Mouse (Mus musculus): Measurements from ENCODE around the gene Ccdc167.

Gene Ccdc167

DNA sequence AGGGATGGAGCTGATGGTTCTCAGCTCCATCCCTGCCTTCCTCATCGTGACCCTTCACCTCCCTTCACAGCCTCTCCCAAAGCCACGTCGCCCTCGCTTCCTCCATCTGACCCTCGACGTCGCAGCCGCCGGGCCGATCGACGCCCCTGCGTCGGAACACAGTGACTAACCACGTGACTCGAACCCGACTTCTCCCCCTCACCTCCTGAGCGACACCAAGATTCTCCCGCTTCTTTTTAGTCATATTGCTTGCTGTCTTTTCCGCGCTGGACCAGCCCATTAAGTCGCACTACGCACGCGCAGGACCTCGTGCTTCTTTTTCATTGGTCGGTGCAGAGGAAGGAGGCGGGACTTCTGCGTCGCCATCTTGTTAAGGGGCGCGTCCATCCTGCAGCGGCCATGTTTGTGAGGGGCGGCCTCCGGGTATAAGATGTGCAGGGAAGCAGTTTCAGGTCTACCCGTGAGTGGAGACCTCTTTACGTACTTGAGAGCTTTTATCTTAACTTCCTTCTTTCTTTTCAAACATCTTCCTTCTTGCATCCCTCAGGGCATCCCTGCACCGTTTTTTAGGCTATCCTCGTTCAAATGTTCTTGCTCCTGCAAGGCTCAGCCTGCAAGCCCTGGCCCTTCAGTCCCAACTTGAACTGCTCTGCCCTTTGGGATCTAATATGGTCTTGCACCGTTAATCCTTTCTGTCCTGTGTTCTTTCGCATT, at the start of gene Ccdc167:
Ccdc167 (minus strand) TSS at position 313 of the 714 bp plus-strand sequence.
- DNase-seq, result peak; percentile 95 to 98

DNA sequence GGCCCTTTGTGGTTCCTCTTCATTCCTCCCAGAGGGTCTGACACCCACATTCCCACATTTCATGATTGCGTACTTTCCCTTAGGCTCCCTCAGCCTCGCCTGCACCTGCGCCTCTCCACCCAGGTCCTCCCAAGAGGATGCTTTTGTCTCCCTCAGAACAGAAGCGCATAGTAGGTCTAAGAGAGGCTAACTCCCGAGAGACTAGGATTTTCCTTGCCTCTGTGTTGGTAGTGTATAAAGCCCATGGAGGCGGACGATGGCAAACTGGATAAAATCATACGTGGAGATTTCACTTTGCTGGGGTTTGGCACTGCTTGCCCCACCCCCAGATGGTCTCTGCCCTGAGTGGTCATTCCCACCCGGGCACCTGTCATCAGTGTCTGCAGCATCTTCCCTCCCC, 48.5 kb upstream of the Ccdc167 start:
- DNase-seq, result no peak

DNA sequence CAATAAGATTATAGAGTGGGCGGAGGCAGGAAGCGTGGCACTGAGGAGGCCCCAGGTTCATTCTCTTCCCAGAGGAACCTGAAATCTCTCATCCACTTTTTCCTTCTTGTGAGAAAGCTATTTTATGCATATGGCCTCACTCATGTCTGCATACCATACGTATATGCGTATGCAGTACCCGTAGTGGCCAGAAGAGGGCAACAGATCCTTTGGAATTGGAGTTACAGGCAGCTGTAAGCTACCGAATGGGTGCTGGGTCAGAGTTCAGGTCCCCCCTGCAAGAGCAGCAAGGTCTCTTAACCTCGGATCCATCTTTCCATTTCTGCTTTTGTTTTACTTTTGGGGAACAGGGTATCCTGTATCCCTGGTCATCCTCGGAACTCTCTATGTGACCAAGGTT, 45.7 kb upstream of the Ccdc167 start:
- peak; percentile 46 to 55 for DNase-seq

GRCm38 (mm10) chr17:29761938-29762337, 45.1 kb upstream of the Ccdc167 start:
- no peak for DNase-seq

DNA sequence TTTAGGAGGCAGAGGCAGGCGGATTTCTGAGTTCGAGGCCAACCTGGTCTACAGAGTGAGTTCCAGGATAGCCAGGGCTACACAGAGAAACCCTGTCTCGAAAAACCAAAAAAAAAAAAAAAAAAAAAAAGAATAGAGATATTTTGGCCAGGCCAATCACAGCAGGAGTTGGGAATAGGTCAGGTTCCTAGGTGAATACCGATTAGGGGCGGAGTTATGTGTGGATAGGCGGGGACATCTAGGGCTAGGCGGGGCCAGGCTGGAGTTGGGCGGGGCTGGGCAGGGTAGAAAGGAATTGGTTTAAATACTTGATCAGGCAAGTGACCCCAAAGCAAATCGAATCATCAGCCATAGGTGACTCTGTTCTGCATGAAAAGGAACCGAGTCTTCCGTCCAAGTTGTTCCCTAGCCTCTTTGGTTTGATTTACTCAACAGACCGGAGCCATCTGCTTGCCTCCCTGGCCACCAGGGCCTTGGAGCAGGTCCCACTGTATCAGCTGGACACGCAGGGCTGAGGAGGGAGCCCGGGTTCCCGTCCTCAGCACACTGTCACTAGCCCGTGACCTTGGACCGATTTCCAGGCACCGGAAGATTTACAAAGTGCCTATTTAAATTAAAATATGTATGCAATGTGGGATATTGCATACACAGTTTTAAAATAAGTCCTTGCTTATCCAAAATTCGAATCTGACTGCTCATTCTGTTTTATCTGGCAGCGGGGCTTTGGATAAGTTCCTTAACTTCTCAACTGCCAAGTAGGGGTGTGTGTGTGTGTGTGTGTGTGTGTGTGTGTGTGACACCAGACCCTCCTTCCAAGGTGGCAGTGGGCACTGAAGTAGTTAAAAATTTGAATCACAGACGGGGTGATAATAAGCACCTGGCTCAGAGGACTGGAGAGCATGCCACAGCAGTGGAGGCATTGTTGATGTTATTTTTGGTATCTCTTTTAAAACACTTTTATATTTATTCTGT, 43.8 kb upstream of the Ccdc167 start:
- peak; percentile 86 to 90 for DNase-seq

DNA sequence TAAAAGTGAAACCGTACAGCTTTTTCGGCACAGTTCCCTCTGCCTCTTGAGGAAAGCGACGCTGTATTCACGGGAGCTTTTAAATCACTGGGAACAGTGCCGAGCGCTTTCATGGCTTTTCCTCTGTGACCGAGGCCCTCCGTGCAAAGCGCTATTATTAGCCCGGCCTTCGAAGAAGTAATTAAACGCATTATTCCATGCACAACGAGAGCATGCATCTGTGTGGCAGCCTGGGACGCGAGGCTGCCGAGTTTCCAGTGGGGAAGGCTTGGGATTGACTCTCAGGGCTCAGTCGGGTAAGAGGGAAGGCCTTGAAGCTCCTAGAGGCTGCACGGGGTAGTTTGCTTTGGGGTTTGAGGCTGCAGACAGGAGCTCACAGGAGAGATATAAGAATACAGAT, 43.1 kb upstream of the Ccdc167 start:
- no peak for DNase-seq

GRCm38 (mm10) chr17:29756381-29756780, 39.5 kb upstream of the Ccdc167 start:
- DNase-seq, result no peak

DNA sequence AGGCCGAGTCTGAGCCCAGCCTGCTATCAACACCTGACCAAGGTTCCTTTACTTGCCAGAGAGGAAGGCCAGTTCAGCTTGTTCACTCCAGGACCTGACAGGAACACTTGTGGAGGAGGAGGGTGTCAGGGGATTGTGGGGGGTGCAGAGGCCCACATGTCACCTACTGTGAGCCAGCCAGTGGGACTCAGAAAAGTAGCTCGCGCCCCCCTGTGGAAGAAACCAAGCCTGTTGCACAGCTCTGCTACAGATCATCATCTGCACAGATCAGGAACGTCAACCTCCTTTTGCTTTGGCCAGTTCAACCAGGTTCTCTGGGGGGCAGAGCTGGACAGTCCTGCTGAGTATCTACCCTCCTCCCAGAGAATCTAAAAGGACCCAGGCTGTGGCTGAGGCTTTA, 37.7 kb upstream of the Ccdc167 start:
- no peak for DNase-seq

DNA sequence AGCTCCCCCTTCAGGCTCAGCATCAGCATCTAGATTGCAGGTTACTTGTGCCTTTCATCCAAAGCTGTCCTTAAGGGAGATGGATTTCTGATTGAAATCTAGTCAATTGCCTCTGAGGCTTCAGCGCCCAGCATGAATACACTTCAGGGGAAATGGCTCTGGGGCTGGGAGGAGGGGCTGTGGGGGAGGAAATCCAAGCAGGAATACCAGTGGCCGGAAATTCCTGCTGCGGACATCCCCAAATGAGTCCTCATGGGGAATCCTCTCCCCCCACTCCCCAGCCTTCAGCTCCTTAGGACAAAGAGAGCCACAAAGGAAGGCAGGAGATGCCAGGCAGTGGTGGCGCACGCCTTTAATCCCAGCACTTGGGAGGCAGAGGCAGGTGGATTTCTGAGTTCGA, 30.6 kb upstream of the Ccdc167 start:
- DNase-seq, result no peak

- no peak for DNase-seq
These were observed 21.3 kb upstream of the Ccdc167 start for GRCm38 (mm10) chr17:29737849-29738804.

- DNase-seq, result no peak
These were observed 19.7 kb upstream of the Ccdc167 start for GRCm38 (mm10) chr17:29736448-29737014.

GRCm38 (mm10) chr17:29732522-29732921, 15.7 kb upstream of the Ccdc167 start:
- no peak for DNase-seq

GRCm38 (mm10) chr17:29731953-29732325, 15.1 kb upstream of the Ccdc167 start:
- DNase-seq, result no peak

DNA sequence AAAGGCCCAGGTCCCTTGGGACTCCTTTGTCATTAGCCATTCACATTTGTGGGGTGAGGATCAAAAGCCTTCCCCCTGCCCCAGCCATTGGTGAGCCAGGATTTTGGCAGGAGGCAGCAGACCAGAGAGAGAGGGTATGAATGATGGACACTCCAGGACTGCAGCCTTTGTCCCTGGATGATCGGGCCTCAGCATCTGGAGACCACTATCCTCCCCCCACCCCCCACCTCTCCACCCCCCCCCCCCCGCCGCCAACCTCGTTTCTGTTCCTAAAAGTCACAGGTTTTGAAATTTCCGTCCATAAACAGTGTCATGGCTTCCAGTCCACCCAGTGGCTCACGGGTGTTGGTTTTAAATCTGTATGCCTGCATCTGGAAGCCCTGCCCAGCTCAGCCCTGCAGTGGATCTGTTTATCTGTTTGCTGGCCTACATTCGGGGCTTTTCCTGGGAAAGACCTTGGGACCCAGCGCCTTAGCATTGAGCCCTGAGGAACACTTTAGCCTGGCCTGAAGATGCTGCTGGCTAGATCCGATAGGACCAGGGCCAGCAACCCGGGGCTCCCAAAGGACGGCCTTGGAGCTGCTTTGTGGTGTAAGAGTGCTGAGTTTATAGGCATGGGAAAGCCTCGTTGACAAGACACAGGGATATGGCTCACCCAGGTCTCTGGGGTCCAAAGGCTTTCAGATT, 14.6 kb upstream of the Ccdc167 start:
- peak in 1 of 2 experiments; percentile 29 for DNase-seq

GRCm38 (mm10) chr17:29730510-29731265, 13.8 kb upstream of the Ccdc167 start:
- DNase-seq, result peak; percentile 64

DNA sequence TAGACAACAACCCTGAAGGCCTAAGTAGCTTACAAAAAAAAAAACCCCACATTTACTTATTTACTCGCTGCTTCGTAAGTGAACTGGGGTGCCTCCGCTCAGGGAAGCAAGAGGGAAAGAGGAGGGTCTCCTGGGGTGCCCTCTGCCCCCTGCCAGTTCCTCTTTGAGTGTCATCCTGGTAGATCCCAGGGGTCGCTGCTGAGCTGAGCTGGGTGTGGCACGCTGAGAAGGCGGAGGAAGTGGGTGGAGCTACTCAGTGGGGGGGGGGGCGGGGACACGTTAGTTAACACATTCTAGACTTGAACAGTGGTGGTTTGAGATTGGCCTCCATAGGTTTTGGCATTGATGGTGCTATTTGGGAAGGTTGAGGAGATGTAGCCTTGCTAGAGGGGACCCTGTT, 11.2 kb upstream of the Ccdc167 start:
- DNase-seq, result no peak

GRCm38 (mm10) chr17:29725027-29725620, 8.3 kb upstream of the Ccdc167 start:
- DNase-seq, result no peak

DNA sequence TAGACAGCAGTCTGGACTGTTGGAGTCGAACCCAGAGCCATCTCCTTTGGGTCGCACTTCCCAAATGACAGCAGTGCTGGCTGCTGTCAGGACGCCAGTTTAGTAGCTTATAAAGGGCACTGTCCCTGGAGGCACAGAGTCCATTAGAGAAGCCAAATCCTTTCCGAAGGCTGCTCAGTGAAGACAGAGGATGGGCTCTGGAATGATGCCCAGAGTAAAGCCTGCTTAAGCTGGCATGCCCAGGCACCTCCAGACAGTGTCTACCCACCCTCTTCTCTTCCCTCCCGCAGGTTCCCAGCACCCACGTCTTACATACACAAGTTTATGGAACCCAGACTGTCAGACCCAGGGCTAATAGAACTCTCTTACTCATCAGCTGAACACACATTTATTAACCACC, 7.8 kb upstream of the Ccdc167 start:
- no peak for DNase-seq

GRCm38 (mm10) chr17:29720755-29721365, 4.0 kb upstream of the Ccdc167 start:
- no peak for DNase-seq
